Mouse (Mus musculus) embryonic facial prominence, embryonic 10.5 days (tissue): ENCODE measurements around the gene Kif6. TPM values are rescaled to one million over a fixed set of nuclear protein-coding genes. Genes with fewer than 3 reads are reported as not detected.

Experiments used
- DNase-seq: peaks from one replicate; pipeline ENCODE4 v3.0.0-alpha.2; 2017; ENCODE audit warnings: low spot score
- H3K27ac ChIP-seq: fragments of 300-500 bp; sonication (generic); replicated peaks from 2 replicates; pipeline ENCODE4 v1.5.1; 2016; ENCODE audit warnings: mild to moderate bottlenecking
- H3K27me3 ChIP-seq: fragments of 300-500 bp; sonication (generic); replicated peaks from 2 replicates; pipeline ENCODE4 v1.6.1; 2016; ENCODE audit warnings: low read depth, mild to moderate bottlenecking; ENCODE audit not compliant: poor library complexity, severe bottlenecking
- H3K36me3 ChIP-seq: fragments of 300-500 bp; sonication (generic); replicated peaks from 2 replicates; pipeline ENCODE4 v1.6.1; 2016; ENCODE audit warnings: mild to moderate bottlenecking, moderate library complexity
- H3K4me1 ChIP-seq: fragments of 300-500 bp; sonication (generic); 2 replicates; pipeline ENCODE4 v1.6.1; 2016
- H3K4me3 ChIP-seq: fragments of 300-500 bp; sonication (generic); 2 replicates; pipeline ENCODE4 v1.5.1; 2016; ENCODE audit warnings: mild to moderate bottlenecking, moderate library complexity
- H3K9me3 ChIP-seq: fragments of 300-500 bp; sonication (generic); 2 replicates; pipeline ENCODE4 v1.6.1; 2016; ENCODE audit warnings: mild to moderate bottlenecking
- WGBS: fragments of 180-500 bp; shearing (Covaris S2); methylation state at CpG from one replicate; pipeline ENCODE4 v1.1.7; 2016; 5-methylcytosine and 5-hydroxymethylcytosine counted together
- polyA plus RNA-seq: library from polyadenylated mRNA; unstranded; fragments of >200 nt; fragmentation: Nextera tagmentation; extraction: Ambion mirVana; gene quantifications from 2 replicates; pipeline ENCODE4 v1.2.1, GENCODE M21; 2016

Gene Kif6
- polyA plus RNA-seq, 1 experiment from 2014 or later = 3.5 TPM

- no peaks in the 10 kb centered on the region; the same call in 1 of the 2 replicates for H3K27me3 ChIP-seq
- H3K36me3 ChIP-seq = no peaks in the 10 kb centered on the region
- no peak for DNase-seq
- H3K4me1 ChIP-seq = peaks cover 11% of the 10 kb centered on the region
- H3K27ac ChIP-seq = no peak overlapping the region
- H3K4me3 ChIP-seq = no peak overlapping the region
- WGBS = 88% methylated on average over 4 of the region's 4 CpGs
- no peaks in the 10 kb centered on the region for H3K9me3 ChIP-seq
Observed at GRCm38 (mm10) chr17:49779066-49779465, 164.1 kb downstream of the Kif6 start.

- Histone ChIP-seq H3K27me3 (no peaks in the 10 kb centered on the region), H3K4me3 (no peak overlapping the region), H3K4me1 (peaks cover 11% of the 10 kb centered on the region), H3K9me3 (no peaks in the 10 kb centered on the region), H3K27ac (0 out of 2 replicates have a peak overlapping the region, but pooled peaks have one; percentile 15), H3K36me3 (no peaks in the 10 kb centered on the region)
- 83% methylated on average over 3 of the region's 3 CpGs for WGBS
- peak; percentile 7 for DNase-seq
Observed at GRCm38 (mm10) chr17:49779576-49779975, 164.6 kb downstream of the Kif6 start.

GRCm38 (mm10) chr17:49785851-49786250, 170.9 kb downstream of the Kif6 start:
- Histone ChIP-seq H3K36me3 (no peaks in the 10 kb centered on the region), H3K9me3 (no peaks in the 10 kb centered on the region), H3K27me3 (no peaks in the 10 kb centered on the region), H3K4me1 (0 out of 2 replicates have a peak, but pooled peaks cover 10% of the 10 kb centered on the region), H3K27ac (no peak overlapping the region), H3K4me3 (no peak overlapping the region)
- DNase-seq = no peak
- WGBS = 85% methylated on average over 5 of the region's 5 CpGs

- WGBS = 78% methylated on average over 9 of the region's 9 CpGs
- Histone ChIP-seq H3K27me3 (no peaks in the 10 kb centered on the region), H3K36me3 (no peaks in the 10 kb centered on the region), H3K9me3 (no peaks in the 10 kb centered on the region), H3K4me3 (no peak overlapping the region), H3K4me1 (0 out of 2 replicates have a peak, but pooled peaks cover 10% of the 10 kb centered on the region), H3K27ac (no peak overlapping the region)
- DNase-seq = no peak
Observed at GRCm38 (mm10) chr17:49787351-49787750, 172.4 kb downstream of the Kif6 start.

GRCm38 (mm10) chr17:49788187-49788974, 173.4 kb downstream of the Kif6 start:
- Histone ChIP-seq H3K27ac (no peak overlapping the region), H3K4me3 (no peak overlapping the region), H3K36me3 (no peaks in the 10 kb centered on the region), H3K9me3 (no peaks in the 10 kb centered on the region), H3K27me3 (no peaks in the 10 kb centered on the region), H3K4me1 (0 out of 2 replicates have a peak, but pooled peaks cover 10% of the 10 kb centered on the region)
- WGBS = 73% methylated on average over 7 of the region's 7 CpGs
- no peak for DNase-seq

GRCm38 (mm10) chr17:49791546-49791945, 176.6 kb downstream of the Kif6 start:
- H3K27ac ChIP-seq = no peak overlapping the region
- no peak for DNase-seq
- no peak overlapping the region for H3K4me3 ChIP-seq
- H3K4me1 ChIP-seq = 0 out of 2 replicates have a peak, but pooled peaks cover 10% of the 10 kb centered on the region
- no peaks in the 10 kb centered on the region for H3K27me3 ChIP-seq
- H3K36me3 ChIP-seq = no peaks in the 10 kb centered on the region
- H3K9me3 ChIP-seq = no peaks in the 10 kb centered on the region
- WGBS = 94% methylated on average over 5 of the region's 5 CpGs

- 84% methylated on average over 10 of the region's 10 CpGs for whole genome bisulfite sequencing
- no peaks in the 10 kb centered on the region for H3K27me3 ChIP-seq
- 0 out of 2 replicates have a peak, but pooled peaks cover 9% of the 10 kb centered on the region for H3K4me1 ChIP-seq
- no peak for DNase-seq
- H3K4me3 ChIP-seq = no peak overlapping the region
- no peaks in the 10 kb centered on the region for H3K36me3 ChIP-seq
- no peaks in the 10 kb centered on the region for H3K9me3 ChIP-seq
- H3K27ac ChIP-seq = no peak overlapping the region
Observed at GRCm38 (mm10) chr17:49792217-49792743, 177.3 kb downstream of the Kif6 start.

- 77% methylated on average over 1 of the region's 1 CpGs for WGBS
Observed at GRCm38 (mm10) chr17:49792946-49793345, 178.0 kb downstream of the Kif6 start.

GRCm38 (mm10) chr17:49793965-49794364, 179.0 kb downstream of the Kif6 start:
- H3K9me3 ChIP-seq = no peaks in the 10 kb centered on the region
- no peaks in the 10 kb centered on the region for H3K36me3 ChIP-seq
- no peak for DNase-seq
- H3K27me3 ChIP-seq = no peaks in the 10 kb centered on the region
- WGBS = 94% methylated on average over 3 of the region's 3 CpGs
- no peak overlapping the region for H3K27ac ChIP-seq
- no peaks in the 10 kb centered on the region for H3K4me1 ChIP-seq
- H3K4me3 ChIP-seq = no peak overlapping the region

More at GRCm38 (mm10) chr17:49792946-49793345, 178.0 kb downstream of the Kif6 start:
- no peaks in the 10 kb centered on the region for H3K27me3 ChIP-seq
- H3K9me3 ChIP-seq = no peaks in the 10 kb centered on the region
- H3K36me3 ChIP-seq = no peaks in the 10 kb centered on the region
- H3K27ac ChIP-seq = no peak overlapping the region
- no peak overlapping the region for H3K4me3 ChIP-seq
- no peak for DNase-seq
- H3K4me1 ChIP-seq = 0 out of 2 replicates have a peak, but pooled peaks cover 5% of the 10 kb centered on the region

- no peak overlapping the region for H3K27ac ChIP-seq
- H3K9me3 ChIP-seq = no peaks in the 10 kb centered on the region
- 88% methylated on average over 3 of the region's 3 CpGs for WGBS
- H3K36me3 ChIP-seq = no peaks in the 10 kb centered on the region
- no peak overlapping the region for H3K4me3 ChIP-seq
- H3K27me3 ChIP-seq = no peaks in the 10 kb centered on the region
- H3K4me1 ChIP-seq = peaks cover 12% of the 10 kb centered on the region
- DNase-seq = no peak
Observed at GRCm38 (mm10) chr17:49795241-49795640, 180.3 kb downstream of the Kif6 start.

- no peaks in the 10 kb centered on the region for H3K27me3 ChIP-seq
- no peaks in the 10 kb centered on the region for H3K9me3 ChIP-seq
- H3K36me3 ChIP-seq = no peaks in the 10 kb centered on the region
- no peak for DNase-seq
- peaks cover 20% of the 10 kb centered on the region for H3K4me1 ChIP-seq
- 87% methylated on average over 3 of the region's 3 CpGs for WGBS
- H3K4me3 ChIP-seq = no peak overlapping the region
- H3K27ac ChIP-seq = no peak overlapping the region
Observed at GRCm38 (mm10) chr17:49796116-49796515, 181.2 kb downstream of the Kif6 start.

- H3K27ac ChIP-seq = peak overlapping the region; percentile 75
- no peak for DNase-seq
- no peaks in the 10 kb centered on the region for H3K9me3 ChIP-seq
- 77% methylated on average over 5 of the region's 5 CpGs for WGBS
- H3K36me3 ChIP-seq = no peaks in the 10 kb centered on the region
- peaks cover 20% of the 10 kb centered on the region for H3K4me1 ChIP-seq
- no peak overlapping the region for H3K4me3 ChIP-seq
- no peaks in the 10 kb centered on the region for H3K27me3 ChIP-seq
Observed at GRCm38 (mm10) chr17:49799168-49799567, 184.2 kb downstream of the Kif6 start.

GRCm38 (mm10) chr17:49800157-49800556, 185.2 kb downstream of the Kif6 start:
- DNase-seq = peak; percentile 58
- 40% methylated on average over 2 of the region's 2 CpGs for WGBS

More at GRCm38 (mm10) chr17:49800157-49800556, 185.2 kb downstream of the Kif6 start:
- Histone ChIP-seq H3K36me3 (no peaks in the 10 kb centered on the region), H3K4me3 (no peak overlapping the region), H3K27me3 (no peaks in the 10 kb centered on the region), H3K27ac (peak overlapping the region; percentile 75), H3K4me1 (peaks cover 20% of the 10 kb centered on the region), H3K9me3 (no peaks in the 10 kb centered on the region)
